Mouse (Mus musculus) neural tube, embryonic 13.5 days (tissue): ENCODE data around the gene Jup. TPM values are rescaled to one million over a fixed set of nuclear protein-coding genes. Genes with fewer than 3 reads are reported as not detected.
A peak's percentile ranks its signal among the peaks of the same experiment; 100 is the strongest.

Source experiments
- ATAC-seq: fragments of 200-750 bp; cut with Nextera tagmentation; 2 replicates; pipeline ENCODE4 v1.8.0; 2017; ENCODE audit warnings: low read depth, mild to moderate bottlenecking, moderate TSS enrichment, moderate library complexity
- H3K27ac ChIP-seq: fragments of 300-500 bp; sonication (generic); replicated peaks from 2 replicates; pipeline ENCODE4 v1.5.1; 2015; ENCODE audit warnings: moderate library complexity, mild to moderate bottlenecking, inconsistent platforms
- H3K27me3 ChIP-seq: fragments of 300-500 bp; sonication (generic); 2 replicates; pipeline ENCODE4 v1.6.1; 2015; ENCODE audit warnings: mild to moderate bottlenecking, inconsistent platforms
- H3K36me3 ChIP-seq: fragments of 300-500 bp; sonication (generic); 2 replicates; pipeline ENCODE4 v1.6.1; 2015; ENCODE audit warnings: mild to moderate bottlenecking, inconsistent platforms
- H3K4me1 ChIP-seq: fragments of 300-500 bp; sonication (generic); replicated peaks from 2 replicates; pipeline ENCODE4 v1.6.1; 2015; ENCODE audit warnings: inconsistent platforms
- H3K4me2 ChIP-seq: fragments of 300-500 bp; sonication (generic); 2 replicates; pipeline ENCODE4 v1.6.1; 2015; ENCODE audit warnings: inconsistent platforms, mild to moderate bottlenecking, moderate library complexity
- H3K4me3 ChIP-seq: fragments of 300-500 bp; sonication (generic); 2 replicates; pipeline ENCODE4 v1.5.1; 2015; ENCODE audit warnings: mild to moderate bottlenecking, inconsistent platforms
- H3K9ac ChIP-seq: fragments of 300-500 bp; sonication (generic); 2 replicates; pipeline ENCODE4 v1.6.1; 2015; ENCODE audit warnings: moderate library complexity, mild to moderate bottlenecking, inconsistent platforms
- H3K9me3 ChIP-seq: fragments of 300-500 bp; sonication (generic); 2 replicates; pipeline ENCODE4 v1.6.1; 2016; ENCODE audit warnings: inconsistent platforms
- WGBS: fragments of 180-500 bp; shearing (Covaris S2); methylation state at CpG from one replicate; pipeline ENCODE4 v1.1.7; 2015; 5-methylcytosine and 5-hydroxymethylcytosine counted together
- microRNA-seq: library from miRNA; unstranded; fragments of <30 nt; microRNA quantifications from one replicate; pipeline ENCODE4, GENCODE M21; 2016
- polyA plus RNA-seq: library from polyadenylated mRNA; unstranded; fragments of >200 nt; fragmentation: Nextera tagmentation; extraction: Ambion mirVana; gene quantifications from 2 replicates; pipeline ENCODE4 v1.2.1, GENCODE M21; 2015

Jup gene
- polyA plus RNA-seq, 1 experiment from 2014 or later, result 94.4 TPM

DNA sequence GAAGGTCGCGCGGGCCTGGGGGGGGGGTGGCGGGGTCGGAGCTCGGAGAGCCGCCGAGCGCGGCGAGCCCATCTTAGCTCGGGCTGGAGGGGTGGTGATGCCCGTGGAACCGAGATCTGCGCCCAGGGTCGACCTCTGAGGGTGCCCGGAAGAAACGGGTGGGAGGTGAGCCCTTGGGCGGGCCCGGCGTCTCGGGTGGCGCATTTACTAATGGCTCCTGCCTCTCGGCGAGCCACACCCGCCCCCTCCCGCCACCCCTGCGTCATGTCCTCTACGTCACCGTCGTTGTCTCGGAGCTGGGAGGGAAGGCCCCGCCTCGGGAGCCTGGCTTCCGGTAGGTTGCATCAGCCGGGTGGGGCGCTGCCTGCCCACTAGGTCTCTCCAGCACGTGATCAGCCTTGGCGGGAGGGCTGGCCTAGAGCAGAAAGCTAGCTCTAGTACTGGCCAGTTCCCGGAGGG, 77.4 kb downstream of the Jup start:
- Histone ChIP-seq H3K27me3 (no peaks in the 10 kb centered on the region), H3K4me2 (peak overlapping the region; percentile 87), H3K27ac (peak overlapping the region; percentile 98), H3K4me3 (peak overlapping the region; percentile 79), H3K36me3 (peaks cover 20% of the 10 kb centered on the region), H3K9me3 (no peaks in the 10 kb centered on the region), H3K9ac (peak overlapping the region; percentile 98), H3K4me1 (peaks cover 19% of the 10 kb centered on the region)
- ATAC-seq, result peak; percentile 88
- WGBS, result 0% methylated on average over 40 of the region's 40 CpGs

DNA sequence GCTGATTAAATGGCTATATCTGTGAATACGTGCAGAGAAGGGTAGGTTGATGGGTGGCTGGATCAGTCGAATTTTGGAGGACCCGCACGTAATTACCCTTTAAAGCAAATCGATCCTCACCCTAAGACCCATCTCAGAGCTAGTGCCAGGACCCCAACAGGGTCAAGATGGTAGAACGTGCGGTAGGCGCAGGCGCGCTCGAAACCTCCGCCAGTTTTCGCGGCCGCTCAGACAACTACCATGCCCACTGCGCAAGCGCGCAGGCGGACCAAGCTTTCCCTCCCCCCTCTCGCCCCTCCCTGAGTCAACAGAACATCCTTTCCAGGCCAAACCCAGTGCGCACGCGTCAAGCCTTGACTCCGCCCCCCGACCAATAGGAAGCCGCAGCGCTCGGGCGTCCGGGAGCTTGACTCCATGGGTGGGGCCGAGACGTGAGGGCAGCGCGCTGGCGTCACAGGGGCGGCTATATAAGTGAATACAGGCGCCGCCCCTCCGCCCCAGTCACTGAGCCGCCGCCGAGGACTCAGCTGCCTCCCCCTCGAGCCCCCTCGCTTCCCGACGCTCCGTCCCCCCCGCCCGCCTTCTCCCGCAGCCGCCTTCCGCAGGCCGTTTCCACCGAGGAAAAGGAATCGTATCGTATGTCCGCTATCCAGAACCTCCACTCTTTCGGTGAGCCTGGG, 77.9 kb downstream of the Jup start, which contains the start of gene Eif1:
Gene Eif1, plus strand, starts transcription at position 394 of the 680 bp plus-strand sequence.
- peak within 1 kb of the TSS; percentile 87 for H3K4me2 ChIP-seq
- H3K4me3 ChIP-seq, result peak within 1 kb of the TSS; percentile 79
- H3K9ac ChIP-seq, result peak within 1 kb of the TSS; percentile 98
- H3K27ac ChIP-seq, result peak within 1 kb of the TSS; percentile 98
- H3K27me3 ChIP-seq, result no peaks in the 10 kb centered on the region
- peaks cover 20% of the 10 kb centered on the region for H3K36me3 ChIP-seq
- ATAC-seq, result peak; percentile 91
- no peaks in the 10 kb centered on the region for H3K9me3 ChIP-seq
- H3K4me1 ChIP-seq, result peaks cover 19% of the 10 kb centered on the region
- WGBS, result 1% methylated on average over 53 of the region's 58 CpGs

Small RNAs within 50 kb of the gene (microRNA-seq; reads per million reads assigned to microRNA genes)
- gene Gm27374, result not detected

Other genes with a start within 250 kb of the Jup start
- 1.1 and 2.2 TPM in 2 replicates for gene Krt19, start 249.1 kb downstream of the Jup start, polyA plus RNA-seq
- gene Krt9, start 204.5 kb downstream of the Jup start, polyA plus RNA-seq, result not detected in 2 replicates
- 1.6 and 7.2 TPM in 2 replicates for gene Krt14, start 190.2 kb downstream of the Jup start, polyA plus RNA-seq
- not detected in 2 replicates for gene Krt16, start 148.9 kb downstream of the Jup start, polyA plus RNA-seq
- gene Krt17, start 136.7 kb downstream of the Jup start, polyA plus RNA-seq, result 0.73 and 1.4 TPM in 2 replicates
- gene Krt42, start 127.9 kb downstream of the Jup start, polyA plus RNA-seq, result not detected in 2 replicates
- 1,277 and 1,563 TPM in 2 replicates for gene Eif1, start 77.9 kb downstream of the Jup start, polyA plus RNA-seq
- gene Gast, start 63.4 kb downstream of the Jup start, polyA plus RNA-seq, result 0.76 TPM in 1 of 2 replicates, not detected in the other
- 62.7 and 67.4 TPM in 2 replicates for gene Hap1, start 41.6 kb downstream of the Jup start, polyA plus RNA-seq
- gene P3h4, start 17.1 kb upstream of the Jup start, polyA plus RNA-seq, result 24.6 and 27.6 TPM in 2 replicates
- 33.5 and 37.0 TPM in 2 replicates for gene Fkbp10, start 17.9 kb upstream of the Jup start, polyA plus RNA-seq
- 99.8 and 110 TPM in 2 replicates for gene Nt5c3b, start 44.0 kb upstream of the Jup start, polyA plus RNA-seq
- gene Klhl10, start 44.2 kb upstream of the Jup start, polyA plus RNA-seq, result 0.65 and 0.75 TPM in 2 replicates
- gene Klhl11, start 75.0 kb upstream of the Jup start, polyA plus RNA-seq, result 10.2 and 12.1 TPM in 2 replicates
- 267 and 279 TPM in 2 replicates for gene Acly, start 130.2 kb upstream of the Jup start, polyA plus RNA-seq
- 2.4 and 2.7 TPM in 2 replicates for gene Ttc25, start 147.8 kb upstream of the Jup start, polyA plus RNA-seq
- gene Cnp, start 177.1 kb upstream of the Jup start, polyA plus RNA-seq, result 46.0 and 53.2 TPM in 2 replicates
- gene Nkiras2, start 221.5 kb upstream of the Jup start, polyA plus RNA-seq, result 109 and 112 TPM in 2 replicates
- gene Dnajc7, start 222.4 kb upstream of the Jup start, polyA plus RNA-seq, result 304 and 317 TPM in 2 replicates